Mouse (Mus musculus) lung, adult 2 months (tissue): Measurements from ENCODE around the gene Hoxa11.

Experiments
- CTCF ChIP-seq: fragments of 200-500 bp; IDR thresholded peaks from 2 replicates; pipeline ENCODE4 v1.5.1; 2011; ENCODE audit warnings: mild to moderate bottlenecking, low read length, control low read depth; ENCODE audit not compliant: insufficient read depth
- POLR2A ChIP-seq: fragments of 200-500 bp; IDR thresholded peaks from 2 replicates; pipeline ENCODE4 v1.6.1; 2011; ENCODE audit warnings: low read depth, mild to moderate bottlenecking, control low read depth, low read length, borderline replicate concordance; ENCODE audit errors: extremely low read depth

- no peak for TF ChIP-seq POLR2A
- TF ChIP-seq CTCF, result no peak
These were observed 38.0 kb downstream of the Hoxa11 start for GRCm38 (mm10) chr6:52207684-52207976.
